Mouse (Mus musculus): ENCODE measurements around the gene Cand1. TPM values are rescaled to one million over a fixed set of nuclear protein-coding genes. Genes with fewer than 3 reads are reported as not detected.

Gene Cand1
- 100 to 1,000 TPM; 142 to 147 TPM for total RNA-seq (2021)

DNA sequence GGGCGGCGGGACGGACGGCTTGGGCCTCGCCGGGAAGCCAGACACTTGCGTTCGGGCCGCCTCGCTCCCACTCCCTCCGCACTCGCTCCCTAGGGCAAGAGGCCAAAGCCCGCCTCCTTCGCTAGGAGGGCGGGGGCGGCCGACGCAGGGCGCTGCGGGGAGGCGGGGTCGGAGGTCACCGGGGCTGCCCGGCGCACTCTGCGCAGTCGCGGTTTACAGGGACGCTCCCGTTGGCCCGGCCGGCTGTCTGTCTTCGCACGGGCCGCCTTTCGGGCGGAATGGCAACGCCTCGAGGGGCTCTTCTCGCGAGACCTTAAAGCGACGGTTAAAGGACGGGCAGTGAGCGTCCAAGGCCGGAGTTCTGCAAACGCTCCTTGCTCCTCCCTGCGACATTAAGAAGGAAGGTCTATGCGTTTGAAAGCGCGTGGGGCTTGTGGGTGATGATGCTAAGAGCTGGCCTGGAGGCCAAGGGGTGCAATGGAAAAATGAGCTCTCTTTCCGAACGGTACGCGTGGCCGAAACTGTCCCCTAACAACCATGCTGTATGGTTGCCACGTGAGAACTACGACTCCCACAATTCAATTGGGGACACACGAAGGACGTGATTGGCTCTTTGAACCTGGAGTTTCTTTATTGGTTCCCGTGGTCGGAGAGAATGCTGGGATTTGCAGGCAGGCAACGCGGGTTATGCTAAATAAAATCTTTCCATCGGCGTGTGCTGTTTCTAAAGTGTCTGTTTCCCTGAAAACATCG is at the start of gene Cand1:
TSS of gene Cand1 (minus strand) at position 87 of the 753 bp plus-strand sequence.
- peak; percentile 100 for DNase-seq

DNA sequence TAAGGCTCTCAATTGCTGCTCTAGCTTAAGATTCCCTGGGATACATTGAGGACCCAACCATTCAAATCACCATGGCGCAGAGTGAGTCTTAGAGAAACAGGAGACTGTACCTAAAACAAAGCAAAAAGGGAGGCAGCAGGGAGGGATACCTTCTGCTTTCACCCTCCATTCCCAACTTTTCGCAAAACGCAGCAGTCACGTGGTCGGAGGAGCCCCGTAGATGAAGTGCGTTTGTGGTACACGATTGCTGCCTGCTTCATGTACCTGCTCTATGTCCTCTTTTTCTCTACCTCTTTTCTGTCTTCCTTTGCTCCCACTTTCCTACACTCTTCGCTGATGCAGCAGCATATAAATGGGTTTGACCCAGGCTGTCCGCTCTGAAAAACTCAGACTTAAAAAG is 39.0 kb upstream of the Cand1 start:
- DNase-seq: no peak

DNA sequence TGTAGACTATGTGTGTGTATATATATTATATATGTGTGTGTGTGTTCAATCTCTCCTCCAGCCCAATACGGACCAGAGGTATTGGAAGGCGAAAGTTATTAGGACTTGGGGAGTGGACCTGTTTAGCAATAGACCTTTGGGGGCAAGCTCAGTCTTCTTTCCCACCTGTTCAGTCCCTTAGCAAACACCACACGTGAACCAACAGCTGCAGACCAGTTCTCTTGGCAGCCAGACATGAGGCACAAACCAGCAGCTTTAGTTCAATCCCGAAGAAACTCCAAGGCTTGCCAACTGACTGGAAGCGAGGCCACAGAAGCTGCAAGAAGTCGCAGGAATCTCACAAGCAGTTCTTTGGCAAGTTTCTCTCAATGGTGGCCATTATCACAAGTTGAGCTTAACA is 34.5 kb upstream of the Cand1 start:
- DNase-seq: no peak

DNA sequence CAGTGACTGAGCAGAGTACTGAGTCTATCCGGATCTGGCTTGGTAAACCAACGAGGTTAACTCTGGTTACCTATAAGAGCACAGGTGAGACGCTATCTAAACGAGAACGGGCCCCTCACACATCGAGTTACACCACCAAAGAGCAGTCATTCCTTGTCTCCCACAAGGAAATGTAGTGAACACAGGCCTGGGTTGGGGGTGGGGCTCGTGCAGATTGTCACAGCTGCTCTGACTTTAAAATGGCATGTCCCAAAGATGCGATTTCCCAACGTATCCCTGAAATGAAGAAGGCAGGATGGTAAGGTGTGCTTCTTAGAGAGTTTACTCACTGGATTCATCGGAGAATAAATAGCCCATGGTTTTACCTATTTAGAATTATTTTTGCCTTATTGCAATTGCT is 32.7 kb upstream of the Cand1 start:
- no peak for DNase-seq

- no peak for DNase-seq
These were observed 32.1 kb upstream of the Cand1 start for GRCm38 (mm10) chr10:119272005-119272404.

GRCm38 (mm10) chr10:119271101-119271500 is 31.2 kb upstream of the Cand1 start:
- no peak for DNase-seq

GRCm38 (mm10) chr10:119270384-119270985 is 30.6 kb upstream of the Cand1 start:
- DNase-seq: no peak

DNA sequence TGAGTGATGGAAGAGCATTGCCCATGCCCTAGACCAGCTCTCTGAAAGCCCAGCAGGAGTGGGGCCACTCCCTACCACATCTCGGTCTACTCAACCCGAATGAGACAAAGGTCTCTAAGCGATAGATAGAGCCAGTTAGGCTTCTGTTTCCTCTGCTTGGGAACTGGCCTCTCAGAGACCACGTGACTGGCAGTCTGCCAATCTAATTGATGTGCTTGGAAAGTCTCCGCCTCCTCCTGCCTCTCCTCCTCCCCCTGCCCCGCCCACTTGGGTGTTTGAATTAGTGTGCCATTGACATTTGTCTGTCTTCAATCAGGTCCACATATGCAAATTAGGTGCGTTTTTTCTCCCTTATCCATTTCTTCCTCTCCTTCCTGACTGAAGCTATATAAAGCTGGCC is 24.9 kb upstream of the Cand1 start:
- no peak for DNase-seq

DNA sequence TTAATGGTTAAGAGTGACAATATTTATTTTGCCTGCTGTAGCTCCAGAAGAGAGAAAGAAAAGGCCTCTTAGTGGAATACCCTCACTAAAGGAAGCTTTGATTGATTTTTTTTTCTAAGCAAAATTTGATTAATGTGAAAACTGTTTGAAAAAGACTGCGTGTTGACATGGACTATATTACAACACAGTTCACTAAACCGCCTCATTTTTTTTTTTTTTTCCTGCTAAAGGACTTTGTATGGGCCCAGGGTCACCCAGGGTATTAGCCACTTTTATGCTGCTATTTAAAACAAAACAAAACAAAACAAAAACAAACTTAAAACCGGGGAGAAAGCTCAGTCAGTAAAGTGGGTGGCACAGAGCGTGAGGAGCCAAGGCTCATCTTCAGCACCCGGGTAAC is 23.0 kb upstream of the Cand1 start:
- no peak for DNase-seq

DNA sequence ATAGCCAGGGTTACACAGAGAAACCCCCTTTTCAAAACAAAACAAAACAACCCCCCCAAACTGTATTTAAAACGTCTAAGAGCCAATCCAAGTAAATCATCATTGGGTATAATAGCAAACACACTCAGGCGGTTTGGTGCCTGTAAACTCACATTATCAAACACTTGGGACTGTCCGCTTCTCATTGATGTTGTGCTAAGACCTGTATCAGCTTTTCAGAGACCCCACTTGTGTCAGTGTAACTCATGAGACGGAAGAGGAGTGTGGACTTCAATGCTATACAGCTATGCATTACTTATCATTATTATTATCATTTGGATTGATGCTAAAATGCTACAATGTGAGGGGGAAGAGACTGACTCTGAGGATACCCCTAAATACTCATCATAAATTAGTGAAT is 18.0 kb upstream of the Cand1 start:
- DNase-seq: no peak

GRCm38 (mm10) chr10:119244146-119244545 is 4.3 kb upstream of the Cand1 start:
- no peak for DNase-seq

DNA sequence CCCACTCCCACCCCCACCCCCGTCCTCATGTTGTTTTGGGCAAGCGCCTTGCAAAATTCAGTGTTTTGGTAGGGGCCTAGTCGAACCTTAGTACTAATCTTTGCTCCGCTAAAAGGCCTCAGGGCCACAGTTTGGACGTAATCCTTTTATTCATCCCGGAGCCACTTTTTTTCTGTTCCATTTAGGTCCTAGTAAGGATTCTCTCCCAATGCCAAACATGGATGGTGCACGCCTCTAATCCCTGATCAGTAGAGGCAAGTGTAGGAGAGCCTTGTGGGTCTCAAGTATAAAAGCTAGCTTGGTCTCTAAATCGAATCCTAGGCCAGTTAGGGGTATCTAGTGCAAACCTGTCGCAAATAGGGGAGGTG is 851 bp upstream of the Cand1 start:
- DNase-seq: peak in 1 of 2 experiments; percentile 25

GRCm38 (mm10) chr10:119239633-119239968 is 254 bp downstream of the Cand1 start:
- no peak for DNase-seq

DNA sequence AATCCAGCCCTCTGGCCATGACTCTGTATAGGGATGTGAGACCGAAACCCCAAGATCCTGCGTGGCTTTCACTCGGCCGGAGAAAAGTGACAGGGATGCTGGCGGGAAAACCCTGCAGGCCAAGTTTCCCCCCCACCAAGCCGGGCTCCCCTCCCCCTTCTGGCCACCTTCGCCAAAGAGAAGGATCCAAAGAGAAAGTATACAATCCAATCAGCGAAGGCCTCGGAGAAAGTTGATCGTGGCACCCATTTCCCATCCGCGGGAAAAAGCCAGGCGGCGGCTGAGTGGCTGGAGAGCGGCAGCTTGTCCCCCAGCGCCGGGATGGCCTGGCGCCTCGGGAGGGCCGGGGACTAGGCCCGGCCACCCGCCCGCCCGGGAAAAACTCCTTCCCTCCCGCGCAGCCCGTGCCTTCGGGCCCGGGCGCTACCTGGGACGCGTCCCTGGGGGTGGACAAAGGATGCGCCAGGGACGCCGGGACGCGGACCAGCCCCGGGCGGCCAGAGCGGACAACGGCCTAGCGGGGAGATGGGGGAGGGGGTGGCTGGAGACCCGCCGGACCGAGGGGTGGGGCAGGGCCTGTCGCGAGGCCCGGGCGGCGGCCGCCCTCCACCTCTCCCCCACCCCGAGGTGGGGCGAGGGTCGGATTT is 747 bp downstream of the Cand1 start:
- peak; percentile 36 to 50 for DNase-seq

DNA sequence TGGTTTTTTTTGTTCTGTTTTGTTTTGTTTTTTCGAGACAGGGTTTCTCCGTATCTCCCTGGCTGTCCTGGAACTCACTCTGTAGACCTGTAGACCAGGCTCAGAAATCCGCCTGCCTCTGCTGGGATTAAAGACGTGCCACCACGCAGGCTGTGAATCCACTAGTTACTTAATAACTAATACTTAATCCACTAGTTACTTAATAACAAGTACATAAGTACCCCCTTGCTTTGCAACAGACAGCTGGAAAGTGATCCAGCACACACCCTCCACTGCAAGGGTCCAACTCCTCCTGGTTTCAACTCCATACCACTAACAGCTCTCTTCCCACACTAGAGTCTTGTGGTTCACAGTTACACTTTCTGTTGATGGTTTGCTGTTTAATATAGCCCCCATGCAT is 8.3 kb downstream of the Cand1 start:
- no peak for DNase-seq

GRCm38 (mm10) chr10:119230703-119231102 is 9.2 kb downstream of the Cand1 start:
- no peak for DNase-seq

GRCm38 (mm10) chr10:119230074-119230669 is 9.7 kb downstream of the Cand1 start:
- no peak for DNase-seq

GRCm38 (mm10) chr10:119223686-119224085 is 16.2 kb downstream of the Cand1 start:
- no peak for DNase-seq

DNA sequence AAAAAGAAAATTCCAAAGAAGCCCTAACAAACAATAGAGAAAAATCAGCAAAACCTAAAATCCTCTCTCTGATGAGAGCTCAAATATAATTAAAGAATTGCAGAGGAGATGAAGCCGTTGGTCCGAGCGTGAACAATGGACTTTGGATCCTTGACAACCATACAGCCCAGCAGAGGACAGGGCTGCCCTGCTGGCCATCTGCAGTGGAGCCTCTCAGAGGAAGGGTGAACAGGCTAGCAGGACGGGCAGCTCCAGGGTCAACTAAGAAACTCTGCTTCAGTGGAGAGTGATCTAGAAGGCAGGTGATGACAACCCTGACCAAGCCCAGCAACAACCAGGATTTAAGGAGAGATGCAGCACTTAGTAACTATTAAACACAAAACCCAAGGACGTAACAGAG is 18.2 kb downstream of the Cand1 start:
- no peak for DNase-seq

- DNase-seq: no peak
These were observed 20.4 kb downstream of the Cand1 start for GRCm38 (mm10) chr10:119219415-119219814.

DNA sequence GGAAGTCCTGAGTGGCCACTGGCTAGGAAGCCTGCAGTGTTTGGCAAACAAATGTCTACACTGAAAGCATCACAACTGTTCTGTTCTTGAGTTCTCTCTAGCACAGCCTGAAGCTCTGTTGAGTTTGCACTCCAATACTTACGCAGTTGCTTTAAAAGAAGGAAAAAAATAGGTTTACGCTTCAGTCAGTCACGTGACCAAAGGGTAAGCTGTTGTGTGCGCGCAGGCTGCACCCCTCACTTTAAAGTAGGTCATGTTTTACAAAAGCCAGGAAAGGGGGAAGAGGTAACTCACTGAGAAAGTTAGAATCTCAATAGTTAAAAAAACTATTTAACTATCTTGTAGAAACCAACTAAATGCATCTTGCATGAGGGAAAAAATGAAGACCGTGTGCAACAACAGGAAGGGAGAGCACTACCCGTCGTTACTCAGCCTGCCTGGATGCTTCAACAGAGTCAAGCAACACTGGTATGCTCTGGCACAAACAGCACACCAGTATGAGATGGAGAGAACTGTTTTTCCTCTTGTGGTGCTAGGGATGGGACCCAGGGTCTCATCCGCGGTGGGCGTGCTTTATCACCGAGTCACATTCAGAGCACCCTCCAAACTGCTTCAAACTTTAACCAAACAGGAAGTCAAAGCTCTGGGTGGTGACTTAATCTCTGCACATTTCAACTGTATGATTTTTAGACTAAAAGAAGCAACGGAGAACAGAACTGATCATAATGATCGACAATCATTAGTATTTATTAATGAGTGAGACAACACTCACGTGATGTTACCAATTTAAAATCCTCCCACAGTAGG is 21.4 kb downstream of the Cand1 start:
- DNase-seq: no peak

- no peak for DNase-seq
These were observed 27.4 kb downstream of the Cand1 start for GRCm38 (mm10) chr10:119212443-119212842.

DNA sequence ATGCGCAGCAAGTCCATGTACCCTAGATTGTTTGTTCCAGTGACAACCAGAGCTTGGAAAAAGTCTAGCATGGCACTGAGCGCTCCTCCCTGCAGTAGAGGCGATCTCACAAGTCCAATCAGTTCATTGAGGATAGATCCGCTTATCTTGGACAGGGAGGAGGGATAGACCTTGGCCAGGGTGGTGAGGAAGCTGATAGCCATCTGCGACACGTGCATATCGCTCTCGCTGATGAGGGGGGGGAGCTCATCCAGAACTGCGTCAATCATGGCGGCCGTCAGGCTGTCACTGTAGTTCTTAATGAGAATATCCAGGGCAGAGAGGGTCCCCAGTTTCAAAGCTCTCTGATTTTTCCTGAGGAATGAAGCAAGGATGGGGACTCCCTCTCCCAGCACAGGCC is 28.6 kb downstream of the Cand1 start:
- DNase-seq: no peak
